Mouse (Mus musculus) small intestine, adult 2 months (tissue): ENCODE results near the gene Unc79.

Experiments
- CTCF ChIP-seq: fragments of 200-500 bp; IDR thresholded peaks from 2 replicates; pipeline ENCODE4 v1.5.1; 2012; ENCODE audit warnings: low read depth, mild to moderate bottlenecking, control low read depth, inconsistent platforms, low read length, moderate library complexity, mixed read lengths; ENCODE audit not compliant: insufficient replicate concordance, insufficient read length; ENCODE audit errors: extremely low read depth
- POLR2A ChIP-seq: fragments of 200-500 bp; IDR thresholded peaks from 2 replicates; pipeline ENCODE4 v1.6.1; 2012; ENCODE audit warnings: low read depth, mild to moderate bottlenecking, control low read depth, inconsistent platforms, low read length, moderate library complexity

- no peak for TF ChIP-seq CTCF
- TF ChIP-seq POLR2A, result no peak
Observed at GRCm38 (mm10) chr12:103059321-103060053, 110.8 kb downstream of the Unc79 start.
